Mouse (Mus musculus) G1E (cell line): ENCODE results near the gene Spata31d1b. TPM values are rescaled to one million over a fixed set of nuclear protein-coding genes. Genes with fewer than 3 reads are reported as not detected.

Experiments
- ATAC-seq: 2 replicates; pipeline ENCODE4 v1.8.0; 2016; ENCODE audit warnings: mild to moderate bottlenecking; ENCODE audit not compliant: insufficient number of reproducible peaks, poor library complexity, low FRiP score, severe bottlenecking; ENCODE audit errors: extremely low read depth
- DNase-seq: peaks from one replicate; pipeline ENCODE4 v3.0.0; 2012; ENCODE audit warnings: low spot score
- H3K27me3 ChIP-seq: 2 replicates; pipeline ENCODE4 v1.6.1; 2012; ENCODE audit warnings: mild to moderate bottlenecking, low read length, inconsistent platforms; ENCODE audit not compliant: insufficient read depth
- H3K36me3 ChIP-seq: replicated peaks from 2 replicates; pipeline ENCODE3; 2012; ENCODE audit warnings: mild to moderate bottlenecking, inconsistent platforms
- H3K4me1 ChIP-seq: 2 replicates; pipeline ENCODE4 v1.6.1; 2012; ENCODE audit warnings: low read depth, low read length, inconsistent platforms, mixed read lengths; ENCODE audit not compliant: insufficient read depth
- H3K4me3 ChIP-seq: 2 replicates; pipeline ENCODE4 v1.5.1; 2012; ENCODE audit warnings: low read depth, mild to moderate bottlenecking, inconsistent platforms, low read length, moderate library complexity, mixed read lengths
- H3K9me3 ChIP-seq: replicated peaks from 2 replicates; pipeline ENCODE4 v1.6.1; 2012; ENCODE audit warnings: inconsistent platforms
- CTCF ChIP-seq: IDR thresholded peaks from 2 replicates; pipeline ENCODE4 v1.5.1; 2012; ENCODE audit warnings: low read depth, low read length, inconsistent platforms, mixed read lengths
- GATA1 ChIP-seq: IDR thresholded peaks from 2 replicates; pipeline ENCODE4 v1.6.1; 2012; ENCODE audit warnings: borderline replicate concordance, low read length, inconsistent platforms, mixed read lengths
- GATA2 ChIP-seq: IDR thresholded peaks from 2 replicates; pipeline ENCODE4 v1.6.1; 2012; ENCODE audit warnings: low read depth, low read length, inconsistent platforms, borderline replicate concordance
- POLR2AphosphoS5 ChIP-seq: IDR thresholded peaks from 2 replicates; pipeline ENCODE4 v1.6.1; 2012; ENCODE audit warnings: low read depth, low read length, inconsistent platforms; ENCODE audit not compliant: insufficient replicate concordance
- TAL1 ChIP-seq: conservative IDR thresholded peaks from 2 replicates; pipeline ENCODE4 v1.6.1; 2012; ENCODE audit warnings: low read depth, low read length, inconsistent platforms, mixed read lengths
- polyA plus RNA-seq: library from polyadenylated mRNA; stranded (reverse); fragments of >175 nt; gene quantifications from 2 replicates; pipeline ENCODE4 v1.2.3, GENCODE M21; 2012
- total RNA-seq, 2 experiments: library from RNA; stranded (forward) in 1 of 2; stranded (reverse) in 1 of 2; fragments of 200-1000 nt in 1 of 2; fragments of >200 nt in 1 of 2; fragmentation: Nextera tagmentation in 1 of 2; gene quantifications; 2 replicates each; pipeline ENCODE4 v1.2.3; 2014 to 2017

The Spata31d1b gene
- total and polyA plus RNA-seq, 3 experiments, result 0.22 TPM; not detected in 2

- H3K9me3 ChIP-seq, result no peaks in the 10 kb centered on the region
- no peak for DNase-seq
- peaks cover 49% of the 10 kb centered on the region for H3K4me1 ChIP-seq
- no peak for ATAC-seq
- H3K36me3 ChIP-seq, result no peaks in the 10 kb centered on the region
- H3K4me3 ChIP-seq, result no peak overlapping the region
- no peak for TF ChIP-seq TAL1
- TF ChIP-seq POLR2AphosphoS5, result no peak
- no peak for TF ChIP-seq CTCF
- TF ChIP-seq GATA1, result no peak
- TF ChIP-seq GATA2, result no peak
- H3K27me3 ChIP-seq, result peaks cover 10% of the 10 kb centered on the region
Observed at GRCm38 (mm10) chr13:59738455-59738854, 26.4 kb downstream of the Spata31d1b start.

- no peak for DNase-seq
- H3K4me1 ChIP-seq, result peaks cover 44% of the 10 kb centered on the region
- ATAC-seq, result no peak
Observed at GRCm38 (mm10) chr13:59739397-59739796, 27.3 kb downstream of the Spata31d1b start.

GRCm38 (mm10) chr13:59741096-59741495 is 29.0 kb downstream of the Spata31d1b start:
- ATAC-seq (no peak), DNase-seq (no peak)
- Histone ChIP-seq H3K27me3 (peaks cover 26% of the 10 kb centered on the region), H3K4me3 (no peak overlapping the region), H3K9me3 (no peaks in the 10 kb centered on the region), H3K4me1 (peaks cover 28% of the 10 kb centered on the region), H3K36me3 (no peaks in the 10 kb centered on the region)
- TF ChIP-seq TAL1 (no peak), GATA2 (no peak), GATA1 (no peak), CTCF (no peak), POLR2AphosphoS5 (no peak)

More at GRCm38 (mm10) chr13:59739397-59739796, 27.3 kb downstream of the Spata31d1b start:
- no peak overlapping the region for H3K4me3 ChIP-seq
- no peaks in the 10 kb centered on the region for H3K9me3 ChIP-seq
- no peaks in the 10 kb centered on the region for H3K36me3 ChIP-seq
- no peak for TF ChIP-seq GATA2
- no peak for TF ChIP-seq POLR2AphosphoS5
- TF ChIP-seq CTCF, result no peak
- peaks cover 19% of the 10 kb centered on the region for H3K27me3 ChIP-seq

GRCm38 (mm10) chr13:59741697-59742096 is 29.6 kb downstream of the Spata31d1b start:
- Histone ChIP-seq H3K4me1 (peaks cover 26% of the 10 kb centered on the region), H3K4me3 (no peak overlapping the region), H3K9me3 (no peaks in the 10 kb centered on the region), H3K36me3 (no peaks in the 10 kb centered on the region), H3K27me3 (peaks cover 32% of the 10 kb centered on the region)
- peak; percentile 28 for DNase-seq
- no peak for TF ChIP-seq TAL1
- no peak for TF ChIP-seq CTCF
- TF ChIP-seq GATA2, result no peak
- peak; percentile 46; the same call in 1 of the 2 replicates for ATAC-seq

GRCm38 (mm10) chr13:59745462-59745861 is 33.4 kb downstream of the Spata31d1b start:
- peaks cover 51% of the 10 kb centered on the region for H3K27me3 ChIP-seq
- no peak for TF ChIP-seq POLR2AphosphoS5
- TF ChIP-seq GATA2, result no peak
- no peak for TF ChIP-seq CTCF
- TF ChIP-seq GATA1, result no peak
- TF ChIP-seq TAL1, result no peak
- no peak overlapping the region for H3K4me3 ChIP-seq
- no peak for DNase-seq
- no peak for ATAC-seq
- no peaks in the 10 kb centered on the region for H3K9me3 ChIP-seq
- H3K36me3 ChIP-seq, result no peaks in the 10 kb centered on the region
- peaks cover 17% of the 10 kb centered on the region for H3K4me1 ChIP-seq

GRCm38 (mm10) chr13:59746164-59746563 is 34.1 kb downstream of the Spata31d1b start:
- TF ChIP-seq CTCF, result no peak
- TF ChIP-seq GATA2, result no peak
- no peak for TF ChIP-seq GATA1
- no peak for DNase-seq
- Histone ChIP-seq H3K9me3 (no peaks in the 10 kb centered on the region), H3K4me1 (peaks cover 23% of the 10 kb centered on the region), H3K4me3 (no peak overlapping the region), H3K27me3 (peaks cover 51% of the 10 kb centered on the region), H3K36me3 (no peaks in the 10 kb centered on the region)
- no peak for ATAC-seq

- no peaks in the 10 kb centered on the region for H3K9me3 ChIP-seq
- DNase-seq, result no peak
- peaks cover 24% of the 10 kb centered on the region for H3K4me1 ChIP-seq
- H3K36me3 ChIP-seq, result no peaks in the 10 kb centered on the region
- H3K27me3 ChIP-seq, result peaks cover 51% of the 10 kb centered on the region
- H3K4me3 ChIP-seq, result no peak within 1 kb of the TSS
- ATAC-seq, result no peak
- TF ChIP-seq CTCF (no peak), GATA1 (no peak), GATA2 (no peak), TAL1 (no peak), POLR2AphosphoS5 (no peak)
Observed at GRCm38 (mm10) chr13:59746711-59747110, 34.6 kb downstream of the Spata31d1b start, which contains the start of gene 1700014D04Rik. Gene 1700014D04Rik, minus strand, starts transcription at chr13:59746752.
